Mouse (Mus musculus) spleen, postnatal 0 days (tissue): ENCODE measurements around the gene Apln. TPM values are rescaled to one million over a fixed set of nuclear protein-coding genes. Genes with fewer than 3 reads are reported as not detected.

Source experiments
- polyA plus RNA-seq: library from polyadenylated mRNA; unstranded; fragments of >200 nt; fragmentation: Nextera tagmentation; extraction: Ambion mirVana; gene quantifications from 2 replicates; pipeline ENCODE4 v1.2.1, GENCODE M21; 2015

Apln gene
- 0.42 and 0.80 TPM in 2 replicates for polyA plus RNA-seq

GRCm38 (mm10) chrX:48034144-48035113 lies at the start of gene Apln:
Gene Apln, minus strand, starts transcription at chrX:48034853.

Other genes starting within 250 kb of the Apln start
- 4.9 and 5.9 TPM in 2 replicates for gene Smarca1, start 141.9 kb downstream of the Apln start, polyA plus RNA-seq
- 7.5 and 9.7 TPM in 2 replicates for gene Ocrl, start 122.5 kb downstream of the Apln start, polyA plus RNA-seq
- gene Xpnpep2, start 73.9 kb upstream of the Apln start, polyA plus RNA-seq, result 0.41 and 0.58 TPM in 2 replicates
- 16.5 and 23.6 TPM in 2 replicates for gene Sash3, start 111.6 kb upstream of the Apln start, polyA plus RNA-seq
- gene Zdhhc9, start 174.0 kb upstream of the Apln start, polyA plus RNA-seq, result 2.1 and 2.9 TPM in 2 replicates
- 17.5 and 17.9 TPM in 2 replicates for gene Utp14a, start 222.0 kb upstream of the Apln start, polyA plus RNA-seq